Mouse (Mus musculus) ovary, postnatal 14 days (tissue): ENCODE results near the gene Dmbx1.

Experiments
- DNase-seq: peaks from one replicate; pipeline ENCODE4 v3.0.0; 2022; ENCODE audit warnings: low spot score

The Dmbx1 gene

GRCm38 (mm10) chr4:115940681-115941080 is 955 bp upstream of the Dmbx1 start:
- DNase-seq, result no peak

GRCm38 (mm10) chr4:115938276-115939160 is 1.2 kb downstream of the Dmbx1 start:
- peak; percentile 18 for DNase-seq

- DNase-seq, result no peak
Observed at GRCm38 (mm10) chr4:115937061-115937976, 2.4 kb downstream of the Dmbx1 start.

GRCm38 (mm10) chr4:115936646-115937045 is 3.1 kb downstream of the Dmbx1 start:
- no peak for DNase-seq

- DNase-seq, result no peak
Observed at GRCm38 (mm10) chr4:115935835-115936581, 3.7 kb downstream of the Dmbx1 start.

- no peak for DNase-seq
Observed at GRCm38 (mm10) chr4:115931556-115932088, 8.1 kb downstream of the Dmbx1 start.

- DNase-seq, result no peak
Observed at GRCm38 (mm10) chr4:115927637-115928036, 12.1 kb downstream of the Dmbx1 start.

- no peak for DNase-seq
Observed at GRCm38 (mm10) chr4:115923262-115923880, 16.4 kb downstream of the Dmbx1 start.

GRCm38 (mm10) chr4:115922688-115923087 is 17.0 kb downstream of the Dmbx1 start:
- no peak for DNase-seq

- DNase-seq, result no peak
Observed at GRCm38 (mm10) chr4:115919911-115920310, 19.8 kb downstream of the Dmbx1 start.

GRCm38 (mm10) chr4:115911586-115911985 is 28.1 kb downstream of the Dmbx1 start:
- DNase-seq, result no peak

- no peak for DNase-seq
Observed at GRCm38 (mm10) chr4:115908641-115909040, 31.1 kb downstream of the Dmbx1 start.

- DNase-seq, result no peak
Observed at GRCm38 (mm10) chr4:115907994-115908393, 31.7 kb downstream of the Dmbx1 start.

GRCm38 (mm10) chr4:115906791-115907190 is 32.9 kb downstream of the Dmbx1 start:
- no peak for DNase-seq

- no peak for DNase-seq
Observed at GRCm38 (mm10) chr4:115905701-115906100, 34.0 kb downstream of the Dmbx1 start.

- DNase-seq, result no peak
Observed at GRCm38 (mm10) chr4:115904375-115904774, 35.4 kb downstream of the Dmbx1 start.

- DNase-seq, result peak; percentile 83
Observed at GRCm38 (mm10) chr4:115902816-115903215, 36.9 kb downstream of the Dmbx1 start.

- DNase-seq, result no peak
Observed at GRCm38 (mm10) chr4:115897901-115898631, 41.7 kb downstream of the Dmbx1 start.

- DNase-seq, result no peak
Observed at GRCm38 (mm10) chr4:115894281-115894680, 45.4 kb downstream of the Dmbx1 start.

GRCm38 (mm10) chr4:115890553-115890952 is 49.2 kb downstream of the Dmbx1 start, which contains the start of gene 6430628N08Rik:
6430628N08Rik (plus strand) TSS chr4:115890665.
- no peak for DNase-seq
